Mouse (Mus musculus) embryo, embryonic 10.5 days (tissue): ENCODE results near the gene Atp6v1c2.
A peak's percentile ranks its signal among the peaks of the same experiment; 100 is the strongest.

Experiments
- DNase-seq: peaks from one replicate; pipeline ENCODE4 v3.0.0-alpha.2; 2015; ENCODE audit warnings: low spot score

Atp6v1c2 gene

DNA sequence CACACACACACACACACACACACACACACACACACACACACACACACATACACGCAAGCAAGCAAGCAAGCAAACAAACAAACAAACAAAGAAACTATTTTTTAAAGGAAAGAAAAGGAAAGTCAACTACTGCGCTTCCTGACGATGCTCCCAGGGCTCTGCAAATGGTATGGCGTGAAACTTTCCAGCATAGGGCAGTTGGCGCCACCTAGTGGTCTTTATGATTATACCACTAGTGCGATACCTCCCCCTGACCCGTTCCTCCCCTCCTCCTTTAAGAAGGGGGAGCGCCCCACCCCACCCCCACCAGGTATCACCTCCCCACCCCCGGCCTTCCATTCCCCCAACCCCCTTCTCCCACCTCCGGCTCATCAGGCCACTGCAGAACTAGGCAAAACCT lies 72.3 kb downstream of the Atp6v1c2 start:
- DNase-seq = peak; percentile 86

DNA sequence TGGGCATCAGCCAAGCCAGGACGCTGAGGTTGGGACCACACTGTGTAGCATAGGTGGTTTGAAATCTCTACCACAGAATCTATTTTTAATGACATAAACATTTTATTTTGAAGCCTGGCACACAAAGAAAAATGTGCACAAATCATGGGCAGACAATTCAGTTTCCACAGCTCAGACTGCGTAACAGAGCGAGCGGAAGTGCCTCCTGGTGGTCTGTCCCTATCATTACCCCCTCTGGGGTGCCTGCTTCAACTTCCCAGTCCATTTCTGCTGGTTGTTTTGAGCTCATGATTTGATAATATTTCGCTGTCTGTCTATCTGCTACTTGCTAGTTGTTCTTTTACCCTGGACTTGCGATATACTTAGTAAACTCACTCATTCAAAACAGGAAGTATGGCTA lies 73.6 kb downstream of the Atp6v1c2 start:
- DNase-seq = no peak

- peak; percentile 83 for DNase-seq
Observed at GRCm38 (mm10) chr12:17253069-17253468, 76.1 kb downstream of the Atp6v1c2 start.

- DNase-seq = no peak
Observed at GRCm38 (mm10) chr12:17250962-17251361, 78.2 kb downstream of the Atp6v1c2 start.

DNA sequence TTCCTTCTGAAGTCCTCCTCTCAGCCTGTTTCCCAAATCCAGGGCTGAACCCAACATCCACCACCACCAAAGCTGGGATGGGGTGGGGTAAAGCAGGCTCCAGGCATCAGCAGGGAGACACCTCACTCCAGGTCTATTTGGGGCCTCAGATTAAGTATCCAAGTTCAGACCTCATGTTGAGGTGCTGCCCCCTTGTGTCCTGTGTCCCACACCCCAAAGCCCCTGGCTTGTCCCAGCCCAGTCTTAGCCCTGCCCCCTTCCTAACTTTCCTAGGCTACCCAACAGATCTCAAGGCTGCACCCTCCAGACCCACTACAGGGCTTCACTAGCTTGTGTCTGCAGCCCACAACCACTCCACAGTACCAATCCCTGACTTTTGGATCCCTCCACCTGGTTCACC lies 87.1 kb downstream of the Atp6v1c2 start:
- DNase-seq = no peak

GRCm38 (mm10) chr12:17241614-17242013 lies 87.5 kb downstream of the Atp6v1c2 start:
- DNase-seq = no peak

DNA sequence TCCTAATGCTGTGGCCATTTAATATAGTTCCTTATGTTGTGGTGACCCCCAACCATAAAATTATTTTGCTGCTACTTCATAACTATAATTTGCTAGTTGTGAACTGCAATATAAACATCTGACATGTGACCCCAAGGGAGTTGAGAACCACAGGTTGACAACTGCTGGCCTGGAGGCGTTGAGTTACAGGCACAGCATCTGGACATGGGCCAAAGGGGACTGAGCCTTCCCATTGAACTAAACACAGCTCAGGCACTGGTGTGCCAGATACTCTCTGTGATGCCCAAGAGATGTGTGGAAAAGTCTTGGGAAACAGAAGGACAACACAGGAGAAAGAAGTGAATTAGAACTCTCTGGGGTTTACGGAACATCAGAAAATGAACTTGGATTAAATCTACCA lies 88.1 kb downstream of the Atp6v1c2 start:
- DNase-seq = no peak

DNA sequence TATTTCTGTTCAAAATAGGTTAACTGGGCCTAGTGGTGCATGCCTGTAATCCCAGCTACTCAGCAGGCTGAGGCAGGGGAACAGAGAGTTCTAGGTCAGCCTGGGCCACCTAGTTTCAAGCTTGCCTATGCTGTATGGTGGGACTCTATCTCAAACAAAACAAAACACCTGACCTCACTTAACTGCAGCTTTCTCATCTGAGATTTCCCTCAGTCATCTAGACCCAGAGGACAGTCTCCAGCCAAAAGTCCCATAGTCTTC lies 89.8 kb downstream of the Atp6v1c2 start:
- DNase-seq = no peak

DNA sequence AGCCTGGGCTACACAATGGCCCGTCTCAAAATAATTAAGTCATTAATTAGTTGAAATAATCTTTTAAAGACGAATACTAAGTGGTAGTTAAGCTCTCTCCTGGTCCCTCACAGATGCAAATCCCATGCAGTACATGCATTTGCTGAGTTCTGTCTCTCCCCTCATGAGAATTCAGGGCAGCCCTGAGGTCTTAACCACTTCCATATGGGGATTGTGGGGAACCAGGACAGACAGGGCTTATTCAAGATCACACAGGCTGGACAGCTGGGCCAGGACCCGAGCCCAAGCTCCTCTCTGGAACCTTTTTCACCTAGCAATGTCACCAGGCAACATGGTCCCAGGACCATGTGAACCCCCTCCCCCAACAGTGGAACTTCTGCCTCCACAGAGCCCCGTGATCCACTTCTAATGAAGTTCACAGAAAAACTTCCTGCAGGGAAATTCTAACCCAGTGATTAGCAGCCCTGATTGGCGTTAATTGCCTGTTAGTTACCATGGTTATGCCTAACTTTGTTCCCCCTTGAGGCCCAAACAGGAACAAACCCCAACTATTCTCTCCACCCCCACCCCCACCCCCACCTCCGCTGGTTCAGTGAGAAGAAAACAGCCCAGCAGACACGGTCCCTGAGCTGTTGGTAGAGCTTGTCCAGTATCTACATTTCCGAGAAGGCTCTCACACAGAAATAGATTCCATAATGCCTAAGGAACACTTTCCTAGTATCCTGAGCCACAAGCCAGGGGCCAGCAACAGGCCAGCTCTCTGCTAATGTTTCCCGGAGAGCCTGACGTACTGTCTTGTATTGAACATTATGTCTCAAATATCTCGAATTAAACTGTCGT lies 90.4 kb downstream of the Atp6v1c2 start:
- DNase-seq = peak; percentile 62

GRCm38 (mm10) chr12:17235535-17236313 lies 93.4 kb downstream of the Atp6v1c2 start:
- DNase-seq = no peak
